Mouse (Mus musculus) intestine, postnatal 0 days (tissue): ENCODE measurements around the gene Egfl6. TPM values are rescaled to one million over a fixed set of nuclear protein-coding genes. Genes with fewer than 3 reads are reported as not detected.

Source experiments
- ATAC-seq: fragments of 200-750 bp; cut with Nextera tagmentation; 2 replicates; pipeline ENCODE4 v1.8.0; 2017; ENCODE audit warnings: mild to moderate bottlenecking, moderate TSS enrichment, moderate library complexity
- H3K27ac ChIP-seq: fragments of 300-500 bp; sonication (generic); 2 replicates; pipeline ENCODE4 v1.5.1; 2014; ENCODE audit warnings: mild to moderate bottlenecking, low read depth, low read length, moderate library complexity
- H3K27me3 ChIP-seq: fragments of 300-500 bp; sonication (generic); replicated peaks from 2 replicates; pipeline ENCODE4 v1.6.1; 2014; ENCODE audit warnings: low read length, mixed read lengths; ENCODE audit not compliant: control insufficient read depth, insufficient read depth
- H3K36me3 ChIP-seq: fragments of 300-500 bp; sonication (generic); 2 replicates; pipeline ENCODE4 v1.6.1; 2014; ENCODE audit warnings: mild to moderate bottlenecking, moderate library complexity; ENCODE audit not compliant: control insufficient read depth, insufficient read depth
- H3K4me1 ChIP-seq: fragments of 300-500 bp; sonication (generic); replicated peaks from 2 replicates; pipeline ENCODE4 v1.6.1; 2014; ENCODE audit warnings: antibody characterized with exemption, low read length, mixed read lengths; ENCODE audit not compliant: control insufficient read depth, insufficient read depth
- H3K4me2 ChIP-seq: fragments of 300-500 bp; sonication (generic); replicated peaks from 2 replicates; pipeline ENCODE4 v1.6.1; 2014; ENCODE audit warnings: low read depth, mild to moderate bottlenecking, moderate library complexity
- H3K4me3 ChIP-seq: fragments of 300-500 bp; sonication (generic); 2 replicates; pipeline ENCODE4 v1.5.1; 2014; ENCODE audit warnings: low read depth, low read length
- H3K9ac ChIP-seq: fragments of 300-500 bp; sonication (generic); 2 replicates; pipeline ENCODE4 v1.6.1; 2014; ENCODE audit warnings: mild to moderate bottlenecking, low read depth, low read length
- H3K9me3 ChIP-seq: fragments of 300-500 bp; sonication (generic); 2 replicates; pipeline ENCODE4 v1.6.1; 2016; ENCODE audit warnings: mixed run types; ENCODE audit not compliant: control insufficient read depth
- CTCF ChIP-seq: sonication (generic); IDR thresholded peaks from 2 replicates; pipeline ENCODE4 v1.5.1; 2016; ENCODE audit warnings: low read depth, mild to moderate bottlenecking, control low read depth, antibody characterized with exemption, moderate library complexity
- WGBS: fragments of 180-500 bp; shearing (Covaris S2); extraction: QIAGEN DNeasy Blood & Tissue Kit; methylation state at CpG from one replicate; pipeline ENCODE4 v1.1.7; 2014; 5-methylcytosine and 5-hydroxymethylcytosine counted together
- polyA plus RNA-seq: library from polyadenylated mRNA; unstranded; fragments of >200 nt; fragmentation: Nextera tagmentation; extraction: Ambion mirVana; gene quantifications from 2 replicates; pipeline ENCODE4 v1.2.1, GENCODE M21; 2015

The Egfl6 gene
- polyA plus RNA-seq, 1 experiment from 2014 or later, result 0.83 TPM

DNA sequence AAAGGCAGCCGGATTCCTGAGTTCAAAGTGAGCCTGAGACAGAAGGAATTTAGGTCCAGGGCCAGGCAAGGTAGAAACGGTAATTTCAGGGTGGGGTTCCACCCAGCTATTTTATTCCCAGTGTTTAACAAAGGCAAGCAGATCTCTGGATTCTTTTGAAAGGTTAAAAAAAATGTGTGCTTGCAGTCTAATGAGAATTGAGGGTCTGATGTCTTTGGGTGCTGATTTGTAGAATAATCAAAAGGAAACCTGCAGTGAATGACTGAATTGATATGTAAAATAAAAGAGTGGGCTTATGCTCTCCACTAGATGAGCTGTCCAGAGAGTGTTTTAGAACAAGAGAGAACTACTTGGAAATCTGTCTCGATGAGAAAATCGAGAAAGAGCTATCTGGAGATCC lies 33.6 kb upstream of the Egfl6 start:
- Histone ChIP-seq H3K9me3 (no peaks in the 10 kb centered on the region), H3K27me3 (no peaks in the 10 kb centered on the region; the same call in 1 of the 2 replicates), H3K4me3 (no peak overlapping the region), H3K4me1 (no peaks in the 10 kb centered on the region), H3K36me3 (no peaks in the 10 kb centered on the region), H3K27ac (no peak overlapping the region), H3K4me2 (no peak overlapping the region), H3K9ac (no peak overlapping the region)
- WGBS, result 77% methylated on average over 4 of the region's 4 CpGs
- TF ChIP-seq CTCF, result no peak
- no peak for ATAC-seq

DNA sequence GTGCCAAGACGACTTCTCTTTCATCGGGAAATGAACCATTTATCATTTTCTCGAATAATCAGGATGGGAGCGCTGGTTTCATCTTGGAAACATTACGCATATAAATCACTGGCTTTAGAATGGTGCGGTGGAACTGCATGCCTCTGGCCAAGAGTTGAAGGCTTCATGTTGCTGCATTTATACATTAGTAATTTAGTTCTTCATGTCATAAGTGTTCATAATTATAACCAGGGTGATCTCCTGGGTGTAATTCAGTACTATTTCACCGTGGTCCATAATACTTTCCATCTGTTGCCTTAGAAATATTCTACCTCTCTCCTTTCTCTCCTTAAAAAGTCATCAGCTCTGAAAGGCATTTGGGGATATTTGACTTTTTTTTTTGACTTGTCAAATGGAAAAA lies 29.7 kb upstream of the Egfl6 start:
- no peak overlapping the region for H3K27ac ChIP-seq
- TF ChIP-seq CTCF, result no peak
- no peak overlapping the region for H3K4me3 ChIP-seq
- no peaks in the 10 kb centered on the region; the same call in 1 of the 2 replicates for H3K27me3 ChIP-seq
- H3K9me3 ChIP-seq, result no peaks in the 10 kb centered on the region
- ATAC-seq, result no peak
- WGBS, result 81% methylated on average over 7 of the region's 7 CpGs
- no peak overlapping the region for H3K9ac ChIP-seq
- H3K36me3 ChIP-seq, result no peaks in the 10 kb centered on the region
- no peak overlapping the region for H3K4me2 ChIP-seq
- no peaks in the 10 kb centered on the region for H3K4me1 ChIP-seq

DNA sequence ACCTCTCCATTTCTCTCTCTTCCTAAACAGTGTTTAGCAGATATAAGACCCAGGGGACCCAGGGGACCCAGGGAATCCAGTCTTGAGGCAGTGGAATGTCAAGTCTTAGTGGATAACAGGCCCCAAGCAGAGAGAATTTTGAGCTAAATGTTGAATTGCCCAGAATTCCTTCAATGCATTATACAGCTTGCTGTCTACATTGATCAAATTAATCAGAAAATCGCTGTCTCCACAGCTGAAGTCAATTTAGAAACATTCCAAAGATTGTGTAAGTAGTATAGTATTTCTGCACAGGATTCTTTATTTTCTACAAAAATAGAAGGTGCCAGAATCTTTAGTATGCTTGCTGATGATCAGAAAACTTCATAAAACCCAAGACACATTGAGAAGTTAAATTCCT lies 9.4 kb downstream of the Egfl6 start:
- Histone ChIP-seq H3K9ac (no peak overlapping the region), H3K27ac (no peak overlapping the region), H3K4me3 (no peak overlapping the region), H3K27me3 (no peaks in the 10 kb centered on the region), H3K4me2 (no peak overlapping the region), H3K9me3 (no peaks in the 10 kb centered on the region), H3K36me3 (no peaks in the 10 kb centered on the region), H3K4me1 (no peaks in the 10 kb centered on the region)
- ATAC-seq, result no peak
- TF ChIP-seq CTCF, result no peak
- 51% methylated on average over 1 of the region's 1 CpGs for WGBS

- no peak overlapping the region for H3K9ac ChIP-seq
- H3K4me1 ChIP-seq, result no peaks in the 10 kb centered on the region
- H3K36me3 ChIP-seq, result no peaks in the 10 kb centered on the region
- no peak overlapping the region for H3K4me2 ChIP-seq
- peak; percentile 89 for ATAC-seq
- no peaks in the 10 kb centered on the region for H3K27me3 ChIP-seq
- no peak for TF ChIP-seq CTCF
- 0 out of 2 replicates have a peak overlapping the region, but pooled peaks have one; percentile 50 for H3K27ac ChIP-seq
- H3K4me3 ChIP-seq, result no peak overlapping the region
- no peaks in the 10 kb centered on the region for H3K9me3 ChIP-seq
- 66% methylated on average over 6 of the region's 6 CpGs for WGBS
These were observed 19.5 kb downstream of the Egfl6 start for GRCm38 (mm10) chrX:166565983-166566382.

- ATAC-seq, result peak; percentile 39
- H3K4me2 ChIP-seq, result no peak overlapping the region
- no peaks in the 10 kb centered on the region for H3K36me3 ChIP-seq
- no peaks in the 10 kb centered on the region for H3K4me1 ChIP-seq
- H3K4me3 ChIP-seq, result no peak overlapping the region
- H3K27ac ChIP-seq, result peak overlapping the region; percentile 50; the same call in 1 of the 2 replicates
- H3K9ac ChIP-seq, result no peak overlapping the region
- no peak for TF ChIP-seq CTCF
- H3K9me3 ChIP-seq, result no peaks in the 10 kb centered on the region
- no peaks in the 10 kb centered on the region for H3K27me3 ChIP-seq
- WGBS, result 50% methylated on average over 5 of the region's 5 CpGs
These were observed 20.1 kb downstream of the Egfl6 start for GRCm38 (mm10) chrX:166565401-166565800.

DNA sequence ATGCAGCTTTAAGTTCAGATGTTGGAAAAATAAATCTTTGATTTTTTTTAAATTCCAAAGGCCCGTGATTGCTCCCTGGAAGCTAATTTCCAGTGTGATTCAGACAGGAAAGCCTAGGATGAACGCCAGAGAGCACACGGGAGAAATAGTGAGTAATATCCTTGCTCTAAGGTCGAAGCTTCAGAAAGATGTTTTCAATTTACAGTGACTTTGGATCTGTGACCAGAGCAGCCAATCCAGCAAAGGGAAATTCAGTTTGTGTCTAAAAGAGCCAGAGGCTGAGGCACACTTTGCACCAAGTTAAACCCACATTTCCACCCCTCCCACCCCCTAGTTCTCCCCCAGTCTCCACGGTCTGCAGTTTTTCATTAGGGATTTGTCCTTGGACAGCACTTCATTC lies 20.6 kb downstream of the Egfl6 start:
- ATAC-seq, result no peak

GRCm38 (mm10) chrX:166559333-166559732 lies 26.2 kb downstream of the Egfl6 start:
- no peak overlapping the region for H3K9ac ChIP-seq
- no peak overlapping the region for H3K4me3 ChIP-seq
- ATAC-seq, result no peak
- H3K36me3 ChIP-seq, result no peaks in the 10 kb centered on the region
- no peaks in the 10 kb centered on the region for H3K9me3 ChIP-seq
- H3K4me2 ChIP-seq, result no peak overlapping the region
- 53% methylated on average over 3 of the region's 3 CpGs for WGBS
- TF ChIP-seq CTCF, result no peak
- H3K27ac ChIP-seq, result no peak overlapping the region
- H3K4me1 ChIP-seq, result no peaks in the 10 kb centered on the region
- no peaks in the 10 kb centered on the region for H3K27me3 ChIP-seq

More for the DNA sequence above, 20.6 kb downstream of the Egfl6 start:
- H3K4me1 ChIP-seq, result no peaks in the 10 kb centered on the region
- no peaks in the 10 kb centered on the region for H3K36me3 ChIP-seq
- TF ChIP-seq CTCF, result no peak
- H3K9me3 ChIP-seq, result no peaks in the 10 kb centered on the region
- 52% methylated on average over 5 of the region's 5 CpGs for WGBS
- H3K4me2 ChIP-seq, result no peak overlapping the region
- H3K9ac ChIP-seq, result no peak overlapping the region
- H3K4me3 ChIP-seq, result no peak overlapping the region
- no peak overlapping the region for H3K27ac ChIP-seq
- no peaks in the 10 kb centered on the region for H3K27me3 ChIP-seq
